Mouse (Mus musculus) neural tube, embryonic 12.5 days (tissue): ENCODE data around the gene Crispld2. TPM values are rescaled to one million over a fixed set of nuclear protein-coding genes. Genes with fewer than 3 reads are reported as not detected.

ENCODE experiments used
- polyA plus RNA-seq: library from polyadenylated mRNA; unstranded; fragments of >200 nt; fragmentation: Nextera tagmentation; extraction: Ambion mirVana; gene quantifications from 2 replicates; pipeline ENCODE4 v1.2.1, GENCODE M21; 2016

Gene Crispld2
- polyA plus RNA-seq, 1 experiment from 2014 or later = 5.2 TPM

Other genes with a start within 250 kb of the Crispld2 start
- 11.6 and 12.1 TPM in 2 replicates for gene Tldc1, start 214.0 kb upstream of the Crispld2 start, polyA plus RNA-seq
- gene Cotl1, start 151.9 kb upstream of the Crispld2 start, polyA plus RNA-seq = 219 and 263 TPM in 2 replicates
- 10.8 and 10.9 TPM in 2 replicates for gene Klhl36, start 130.2 kb upstream of the Crispld2 start, polyA plus RNA-seq
- gene Usp10, start 82.1 kb upstream of the Crispld2 start, polyA plus RNA-seq = 137 and 142 TPM in 2 replicates
- not detected in 2 replicates for gene Gm20388, start 81.6 kb upstream of the Crispld2 start, polyA plus RNA-seq
- 33.7 and 35.3 TPM in 2 replicates for gene Zdhhc7, start 109.0 kb downstream of the Crispld2 start, polyA plus RNA-seq
- 16.6 and 17.3 TPM in 2 replicates for gene 6430548M08Rik, start 121.7 kb downstream of the Crispld2 start, polyA plus RNA-seq
- gene Fam92b, start 185.0 kb downstream of the Crispld2 start, polyA plus RNA-seq = 0.89 and 1.3 TPM in 2 replicates
- gene Gse1, start 236.0 kb downstream of the Crispld2 start, polyA plus RNA-seq = 26.0 and 30.5 TPM in 2 replicates